Mouse (Mus musculus) spleen, embryonic (tissue): ENCODE measurements at regions not wholly inside any gene's neighbourhood (a gene's known extent, or its start where the extent isn't known, plus 50 kb on each side); places are given as distances from the start of the nearest gene placed in this dataset.

Experiments used
- CTCF ChIA-PET: fragments of 350-600 bp; sonication (Branson Sonifier 250); formaldehyde crosslinking; loops from one replicate; lab custom pipeline; 2022; lab: Charles Lee

GRCm38 (mm10) chr12:92292460-92293340, 443.7 kb upstream of the Sel1l start:
- CTCF ChIA-PET, result no interaction called here

- CTCF ChIA-PET, result no interaction called here
These were observed 442.5 kb upstream of the Sel1l start for GRCm38 (mm10) chr12:92291490-92291889.

GRCm38 (mm10) chr12:92285511-92285910, 436.6 kb upstream of the Sel1l start:
- CTCF ChIA-PET, result no interaction called here

- CTCF ChIA-PET, result no interaction called here
These were observed 431.5 kb upstream of the Sel1l start for GRCm38 (mm10) chr12:92280470-92280869.

- CTCF ChIA-PET, result no interaction called here
These were observed 403.0 kb upstream of the Sel1l start for GRCm38 (mm10) chr12:92251962-92252361.

GRCm38 (mm10) chr12:92246790-92247451, 398.0 kb upstream of the Sel1l start:
- CTCF ChIA-PET, result no interaction called here

- CTCF ChIA-PET, result no interaction called here
These were observed 391.2 kb upstream of the Sel1l start for GRCm38 (mm10) chr12:92239956-92240699.

- CTCF ChIA-PET, result no interaction called here
These were observed 384.9 kb upstream of the Sel1l start for GRCm38 (mm10) chr12:92233650-92234408.

GRCm38 (mm10) chr12:92228585-92228984, 379.6 kb upstream of the Sel1l start:
- CTCF ChIA-PET, result no interaction called here

GRCm38 (mm10) chr12:92203351-92203750, 354.4 kb upstream of the Sel1l start:
- CTCF ChIA-PET, result no interaction called here

GRCm38 (mm10) chr12:92200602-92201001, 351.6 kb upstream of the Sel1l start:
- CTCF ChIA-PET, result no interaction called here

- CTCF ChIA-PET, result interaction anchor here (0.7 kb wide), 1 partner anchor 1298 kb away, joined by 3 read pairs; no protein-coding TSS in a partner anchor
These were observed 350.0 kb upstream of the Sel1l start for GRCm38 (mm10) chr12:92198738-92199477.

GRCm38 (mm10) chr12:92193934-92194685, 345.2 kb upstream of the Sel1l start:
- CTCF ChIA-PET, result no interaction called here

GRCm38 (mm10) chr12:92193199-92193933, 344.4 kb upstream of the Sel1l start:
- CTCF ChIA-PET, result no interaction called here

- CTCF ChIA-PET, result no interaction called here
These were observed 340.1 kb upstream of the Sel1l start for GRCm38 (mm10) chr12:92189022-92189421.

- CTCF ChIA-PET, result no interaction called here
These were observed 338.2 kb upstream of the Sel1l start for GRCm38 (mm10) chr12:92187133-92187482.

- CTCF ChIA-PET, result no interaction called here
These were observed 337.6 kb upstream of the Sel1l start for GRCm38 (mm10) chr12:92186448-92187132.

GRCm38 (mm10) chr12:92179292-92179691, 330.3 kb upstream of the Sel1l start:
- CTCF ChIA-PET, result no interaction called here

GRCm38 (mm10) chr12:92156726-92157125, 307.8 kb upstream of the Sel1l start:
- CTCF ChIA-PET, result no interaction called here
